ENCODE assay signal across 10 mouse cellular contexts in genomic region chr1:165035618-165036017, GRCm38 (mm10).
DNase-seq lines count a peak whose midpoint lies in the region; ATAC-seq and TF ChIP-seq lines count a peak whose summit lies in the region.
"Had no signal": no experiment of that assay in that cellular context is flagged by ENCODE, and none has a peak within 500 bp of the region (broad histone marks: within the 10 kb centered on the region; RNA-seq: fewer than 3 reads in every experiment).

No protein-coding gene starts in this region.

- H3K9me3 ChIP-seq in heart, embryonic 12.5 days (replicated peaks) = no peaks in the 10 kb centered on the region
- no peaks in the 10 kb centered on the region for H3K9me3 ChIP-seq in lung, postnatal 0 days (ENCODE audit: low read length)
- H3K9me3 ChIP-seq: midbrain, embryonic 12.5 days had no signal

- H3K4me1 ChIP-seq in heart, adult 2 months (ENCODE audit: control insufficient read depth, insufficient read depth, low read length) = no peaks in the 10 kb centered on the region
- peaks cover 18% of the 10 kb centered on the region for H3K4me1 ChIP-seq in heart, embryonic 12.5 days (replicated peaks)
- H3K4me1 ChIP-seq in lung, postnatal 0 days (ENCODE audit: insufficient read depth, low read depth, low read length) = no peaks in the 10 kb centered on the region
- H3K4me1 ChIP-seq: midbrain, embryonic 12.5 days had no signal

- TF ChIP-seq EP300 in heart, adult 2 months (IDR thresholded peaks at IDR 0.05; ENCODE audit: insufficient read depth, low read depth, low read length) = no peak
- TF ChIP-seq EP300 in lung, postnatal 0 days (IDR thresholded peaks at IDR 0.05) = no peak

- no peak for ATAC-seq in heart, embryonic 12.5 days (ENCODE audit: insufficient number of reproducible peaks, low FRiP score)
- ATAC-seq in inflammation-experienced regulatory T-cells, adult 6 months = peak; percentile 75
- ATAC-seq in lung, postnatal 0 days = no peak
- no peak for ATAC-seq in monocyte, adult 5-6 weeks (replicated peaks; ENCODE audit: insufficient number of reproducible peaks, low FRiP score, low TSS enrichment, poor library complexity, severe bottlenecking)

- TF ChIP-seq POLR2A in heart, adult 2 months (IDR thresholded peaks at IDR 0.05; ENCODE audit: insufficient read depth, low read depth, low read length) = no peak
- TF ChIP-seq POLR2A in brain, embryonic 14.5 days (IDR thresholded peaks at IDR 0.05; ENCODE audit: borderline replicate concordance, extremely low read depth, insufficient read depth, insufficient read length, poor library complexity, severe bottlenecking) = no peak

- no peak overlapping the region for H3K27ac ChIP-seq in heart, adult 2 months
- H3K27ac ChIP-seq in heart, embryonic 12.5 days (ENCODE audit: poor library complexity, severe bottlenecking) = no peak overlapping the region
- no peak overlapping the region for H3K27ac ChIP-seq in lung, postnatal 0 days (ENCODE audit: low read length)
- H3K27ac ChIP-seq: heart, embryonic 13.5 days; midbrain, embryonic 12.5 days had no signal

- no peak overlapping the region for H3ac ChIP-seq in C2C12 (ENCODE audit: control insufficient read depth, insufficient read length, low read depth)

- no peak for DNase-seq in heart, adult 2 months
- DNase-seq in brain, embryonic 14.5 days (ENCODE audit: low read depth) = peak; percentile 76
- DNase-seq in lung, postnatal 0 days (ENCODE audit: low spot score) = peak; percentile 22
- no peak for DNase-seq in ovary, postnatal 36 days (ENCODE audit: low spot score)

- H3K79me3 ChIP-seq in C2C12 (ENCODE audit: low read depth) = no peaks in the 10 kb centered on the region

- no peak overlapping the region for H3K4me2 ChIP-seq in heart, embryonic 12.5 days
- no peak overlapping the region for H3K4me2 ChIP-seq in lung, postnatal 0 days (replicated peaks; ENCODE audit: low read depth, low read length)
- H3K4me2 ChIP-seq: heart, embryonic 13.5 days; midbrain, embryonic 12.5 days had no signal

- H3K4me3 ChIP-seq in heart, adult 2 months = no peak overlapping the region
- H3K4me3 ChIP-seq in heart, embryonic 12.5 days = no peak overlapping the region
- H3K4me3 ChIP-seq in C2C12 (ENCODE audit: insufficient read depth, poor library complexity, severe bottlenecking) = no peak overlapping the region
- H3K4me3 ChIP-seq in lung, postnatal 0 days (ENCODE audit: low read depth, low read length) = no peak overlapping the region
- H3K4me3 ChIP-seq: heart, embryonic 13.5 days; midbrain, embryonic 12.5 days had no signal

- peak; percentile 46 for TF ChIP-seq CTCF in heart, adult 2 months (IDR thresholded peaks at IDR 0.05)
- peak; percentile 23 for TF ChIP-seq CTCF in C2C12 (IDR thresholded peaks at IDR 0.05; ENCODE audit: control insufficient read depth, insufficient read depth, insufficient read length)
- TF ChIP-seq CTCF in brain, embryonic 14.5 days (IDR thresholded peaks at IDR 0.05; ENCODE audit: borderline replicate concordance, extremely low read depth, insufficient read depth, insufficient read length) = peak; percentile 47; the same call in 1 of the 2 replicates
- peak; percentile 51 for TF ChIP-seq CTCF in lung, postnatal 0 days (IDR thresholded peaks at IDR 0.05)

- H3K79me2 ChIP-seq in heart, adult 2 months (replicated peaks; ENCODE audit: control insufficient read depth, insufficient read depth, low read length) = no peaks in the 10 kb centered on the region
- no peaks in the 10 kb centered on the region for H3K79me2 ChIP-seq in C2C12 (ENCODE audit: control insufficient read depth, insufficient read depth)

- H3K9ac ChIP-seq in heart, adult 2 months (ENCODE audit: low read depth, low read length) = no peak overlapping the region
- no peak overlapping the region for H3K9ac ChIP-seq in heart, embryonic 12.5 days
- no peak overlapping the region for H3K9ac ChIP-seq in lung, postnatal 0 days (replicated peaks; ENCODE audit: low read depth)
- H3K9ac ChIP-seq: heart, embryonic 13.5 days; midbrain, embryonic 12.5 days had no signal

- WGBS in heart, adult 2 months = 75% methylated on average over 1 of the region's 1 CpGs
- WGBS in heart, embryonic 12.5 days = 70% methylated on average over 1 of the region's 1 CpGs
- 74% methylated on average over 1 of the region's 1 CpGs for WGBS in lung, postnatal 0 days

- no peaks in the 10 kb centered on the region for H3K36me3 ChIP-seq in heart, adult 2 months (ENCODE audit: control insufficient read depth, insufficient read depth, low read length)
- H3K36me3 ChIP-seq in heart, embryonic 12.5 days = no peaks in the 10 kb centered on the region
- no peaks in the 10 kb centered on the region for H3K36me3 ChIP-seq in C2C12 (ENCODE audit: control insufficient read depth, insufficient read depth)
- no peaks in the 10 kb centered on the region for H3K36me3 ChIP-seq in lung, postnatal 0 days (ENCODE audit: insufficient read depth, low read length)
- H3K36me3 ChIP-seq: heart, embryonic 13.5 days; midbrain, embryonic 12.5 days had no signal

- H3K27me3 ChIP-seq in heart, adult 2 months (ENCODE audit: control insufficient read depth, insufficient read depth, low read length) = no peaks in the 10 kb centered on the region; the same call in 1 of the 2 replicates
- H3K27me3 ChIP-seq in heart, embryonic 12.5 days (replicated peaks) = no peaks in the 10 kb centered on the region
- H3K27me3 ChIP-seq in C2C12 (ENCODE audit: control insufficient read depth, insufficient read depth, insufficient read length) = no peaks in the 10 kb centered on the region
- no peaks in the 10 kb centered on the region for H3K27me3 ChIP-seq in lung, postnatal 0 days (replicated peaks; ENCODE audit: insufficient read depth, low read length)
- H3K27me3 ChIP-seq: heart, embryonic 13.5 days; midbrain, embryonic 12.5 days had no signal

- intact Hi-C loops in heart, adult 2 months (cut with DNase I) = no loop called here

TF ChIP-seq in C2C12, 6 proteins besides CTCF, POLR2A, EP300 and RAD21:
- no peak for TF ChIP-seq MAX (IDR thresholded peaks at IDR 0.05)
- TF ChIP-seq MYOG (IDR thresholded peaks at IDR 0.05; ENCODE audit: control insufficient read depth, extremely low read depth, insufficient read length) = no peak
- no peak for TF ChIP-seq FOSL1 (IDR thresholded peaks at IDR 0.05; ENCODE audit: insufficient read depth, low read length, poor library complexity, severe bottlenecking)
- TF ChIP-seq MYOD1 (IDR thresholded peaks at IDR 0.05; ENCODE audit: control insufficient read depth, insufficient read length, low read depth) = no peak
- TF ChIP-seq USF1 (IDR thresholded peaks at IDR 0.05; ENCODE audit: low read depth) = no peak
- TF ChIP-seq CEBPB (IDR thresholded peaks at IDR 0.05; ENCODE audit: low read depth) = no peak

Comparison
In these comparisons a context has a peak if more than half of its experiments do, and no peak if none do; other contexts are left out.
1. DNase-seq: peak in brain, embryonic 14.5 days (single experiment) and lung, postnatal 0 days (single experiment); none in heart, adult 2 months (0 of 2) and ovary, postnatal 36 days (single experiment).
2. Peak in every context shown above with its lines, with median percentiles within 50 percentile points of each other: CTCF ChIP-seq.